Mouse (Mus musculus) right cerebral cortex, postnatal 10 days (tissue): ENCODE measurements around the gene Erbb2.

Source experiments
- DNase-seq, 2 experiments: peaks; one replicate each; pipeline ENCODE4 v3.0.0; 2021; ENCODE audit warnings: low spot score in 2 of 2

Gene Erbb2

GRCm38 (mm10) chr11:98385638-98386585 lies 26.4 kb upstream of the Erbb2 start, which contains the start of gene Pnmt:
Gene Pnmt, plus strand, starts transcription at chr11:98386450.
- DNase-seq, result no peak

GRCm38 (mm10) chr11:98386596-98386995 lies 25.7 kb upstream of the Erbb2 start:
- DNase-seq, result no peak

- DNase-seq, result no peak
Measured at GRCm38 (mm10) chr11:98387056-98387577, 25.2 kb upstream of the Erbb2 start.

- no peak for DNase-seq
Measured at GRCm38 (mm10) chr11:98388282-98388681, 24.0 kb upstream of the Erbb2 start.

GRCm38 (mm10) chr11:98389221-98389780 lies 23.0 kb upstream of the Erbb2 start:
- DNase-seq, result peak; percentile 73 to 82

- DNase-seq, result peak in 1 of 2 experiments; percentile 28
Measured at GRCm38 (mm10) chr11:98390141-98390540, 22.1 kb upstream of the Erbb2 start.

- DNase-seq, result no peak
Measured at GRCm38 (mm10) chr11:98392034-98392433, 20.2 kb upstream of the Erbb2 start.

- DNase-seq, result no peak
Measured at GRCm38 (mm10) chr11:98392645-98393044, 19.6 kb upstream of the Erbb2 start.

- peak in 1 of 2 experiments; percentile 29 for DNase-seq
Measured at GRCm38 (mm10) chr11:98393317-98393716, 19.0 kb upstream of the Erbb2 start.

- DNase-seq, result no peak
Measured at GRCm38 (mm10) chr11:98394301-98394700, 18.0 kb upstream of the Erbb2 start.

- DNase-seq, result no peak
Measured at GRCm38 (mm10) chr11:98395041-98395440, 17.2 kb upstream of the Erbb2 start.

- peak in 1 of 2 experiments; percentile 25 for DNase-seq
Measured at GRCm38 (mm10) chr11:98397946-98398345, 14.3 kb upstream of the Erbb2 start.

- DNase-seq, result peak; percentile 94
Measured at GRCm38 (mm10) chr11:98400161-98400726, 12.0 kb upstream of the Erbb2 start, which contains the start of gene Pgap3. Gene Pgap3, minus strand, starts transcription at chr11:98400490.

GRCm38 (mm10) chr11:98400816-98401215 lies 11.5 kb upstream of the Erbb2 start:
- DNase-seq, result no peak

GRCm38 (mm10) chr11:98406621-98407020 lies 5.6 kb upstream of the Erbb2 start:
- no peak for DNase-seq

- DNase-seq, result no peak
Measured at GRCm38 (mm10) chr11:98408872-98409271, 3.4 kb upstream of the Erbb2 start.

- DNase-seq, result no peak
Measured at GRCm38 (mm10) chr11:98409341-98409822, 2.9 kb upstream of the Erbb2 start.

- DNase-seq, result no peak
Measured at GRCm38 (mm10) chr11:98412797-98413301, 579 bp downstream of the Erbb2 start.

GRCm38 (mm10) chr11:98413731-98414130 lies 1.5 kb downstream of the Erbb2 start:
- no peak for DNase-seq

- no peak for DNase-seq
Measured at GRCm38 (mm10) chr11:98414162-98414561, 1.9 kb downstream of the Erbb2 start.

GRCm38 (mm10) chr11:98417074-98417473 lies 4.8 kb downstream of the Erbb2 start:
- DNase-seq, result no peak

GRCm38 (mm10) chr11:98418273-98418672 lies 6.0 kb downstream of the Erbb2 start:
- DNase-seq, result no peak
